Mouse (Mus musculus) layer of hippocampus, postnatal 10 days (tissue): ENCODE results near the gene Ufsp1. TPM values are rescaled to one million over a fixed set of nuclear protein-coding genes. Genes with fewer than 3 reads are reported as not detected.
"Not testable (repeated sequence)": the region's sequence is repeated elsewhere in the genome, so short reads cannot be mapped to it uniquely, and the experiment has no call there.

ENCODE experiments used
- DNase-seq, 2 experiments: peaks; one replicate each; pipeline ENCODE4 v3.0.0; 2021; ENCODE audit warnings: low spot score in 2 of 2
- long read RNA-seq: library from polyadenylated mRNA; stranded (forward); transcript quantifications from one replicate; pipeline ENCODE4 v2.0.0, GENCODE M21; 2023
- total RNA-seq, 2 experiments: library from RNA; stranded (reverse); gene quantifications; 2 replicates each; pipeline ENCODE4 v1.2.3; 2021

The Ufsp1 gene
- total RNA-seq = 10 to 100 TPM; 20.4 to 21.8 TPM
- long read RNA-seq, transcript Ufsp1-201 (1 exons, 1,037 nt) = major isoform, 20 of 20 reads
- long read RNA-seq, partial matches to known transcripts = 0 of 20 reads
- long read RNA-seq, other reads (novel, unspliced or antisense) = 0 of 20 reads

DNA sequence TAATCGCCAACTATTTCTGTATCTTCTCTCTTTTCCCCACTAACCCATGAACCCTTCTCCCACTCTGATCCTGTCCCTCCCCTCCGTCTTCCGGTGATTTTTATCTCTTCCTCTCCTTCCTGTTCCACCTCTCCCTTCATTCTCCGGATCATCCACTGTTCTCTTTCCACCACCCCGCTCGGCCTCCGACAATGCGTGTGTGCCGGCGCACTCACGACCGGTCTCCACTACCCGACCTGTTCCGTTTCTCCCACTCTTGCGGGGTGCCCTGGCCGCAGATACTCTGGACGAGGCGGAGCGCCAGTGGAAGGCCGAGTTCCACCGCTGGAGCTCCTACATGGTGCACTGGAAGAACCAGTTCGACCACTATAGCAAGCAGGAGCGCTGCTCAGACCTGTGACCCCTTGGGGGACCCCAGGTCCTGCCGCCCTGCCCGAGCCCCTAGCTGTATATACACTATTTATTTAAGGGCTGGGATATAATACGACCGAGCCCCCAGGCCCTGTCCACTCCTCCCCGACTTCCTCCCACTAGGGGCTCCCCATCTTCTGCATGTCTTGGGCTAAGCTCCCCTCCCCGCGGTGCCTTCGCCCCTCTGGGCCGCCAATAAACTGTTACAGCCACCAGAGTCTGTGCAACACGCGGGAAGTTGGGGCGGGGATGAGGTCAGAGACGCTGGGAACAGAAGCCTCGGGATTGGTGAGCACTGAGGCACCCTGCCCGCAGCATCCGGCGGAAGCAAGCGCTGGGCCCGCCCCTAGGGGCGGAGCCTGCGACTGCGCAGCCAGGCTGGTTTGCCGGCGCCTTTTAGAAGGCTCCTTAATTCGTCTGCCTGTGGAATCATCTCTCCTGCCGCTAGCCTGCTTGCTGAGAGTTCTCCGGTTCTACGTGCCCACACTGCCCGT is at the start of gene Ufsp1:
Gene Ufsp1 (plus strand): TSS at position 791 of the 905 bp plus-strand sequence.
- peak; percentile 94 to 96 for DNase-seq

DNA sequence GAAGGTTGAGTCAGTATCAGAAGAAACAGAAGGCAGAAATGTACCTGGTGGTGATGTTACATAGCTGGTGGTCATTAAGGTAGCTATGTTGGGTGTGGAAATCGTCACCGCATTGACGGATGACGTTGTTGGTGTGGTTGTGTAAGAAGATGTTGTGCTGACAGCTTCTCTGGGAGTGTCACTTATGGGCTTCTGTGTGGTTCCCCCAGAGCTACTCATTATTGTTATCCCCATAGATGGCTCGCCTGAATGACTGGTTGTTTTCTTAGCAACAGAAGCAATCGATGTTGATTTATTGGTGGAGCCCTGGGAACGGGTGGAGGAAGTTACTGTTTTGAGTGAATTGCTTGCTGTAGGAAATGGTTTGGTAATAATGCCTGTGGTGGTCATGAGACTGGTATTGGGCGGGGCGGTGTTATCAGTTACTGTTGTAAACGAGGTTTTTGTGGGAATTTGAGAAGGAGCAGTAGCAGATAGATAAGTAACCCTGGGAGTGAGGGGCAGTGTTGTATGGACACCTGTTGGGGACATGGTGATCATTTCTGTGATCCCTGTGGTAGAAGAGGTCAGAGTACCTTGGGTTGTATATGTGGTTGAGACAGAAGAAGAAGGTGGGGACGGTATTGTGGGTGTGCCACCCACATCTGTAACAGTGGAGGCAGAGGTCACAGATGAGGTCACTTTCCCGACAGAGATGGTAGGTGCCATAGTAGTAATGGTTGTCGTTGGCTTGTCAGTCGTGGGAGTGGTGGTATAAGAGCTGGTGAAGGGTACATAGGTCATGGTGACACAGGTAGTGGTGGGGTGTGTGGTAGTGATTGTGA is 30.3 kb upstream of the Ufsp1 start:
- DNase-seq = no peak

DNA sequence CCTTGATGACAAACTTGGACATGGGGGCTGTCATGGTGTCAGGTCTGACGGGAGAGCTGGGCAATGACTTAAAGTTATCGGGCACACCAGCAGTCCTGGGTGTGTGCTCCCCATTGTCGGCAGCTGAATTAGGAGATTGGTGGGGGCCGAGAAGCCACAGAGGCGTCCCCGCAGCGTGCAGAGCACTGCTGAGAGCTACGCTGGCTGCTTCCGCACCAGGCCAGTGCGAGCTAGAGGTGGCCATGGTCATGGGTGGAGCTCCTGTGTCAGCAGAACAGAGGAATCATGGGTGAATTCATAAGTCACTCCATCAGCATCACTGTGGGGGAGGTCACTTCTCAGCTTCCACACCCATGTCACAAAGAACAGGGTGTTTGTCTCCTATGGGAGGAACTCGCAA is 29.6 kb upstream of the Ufsp1 start:
- no peak for DNase-seq

DNA sequence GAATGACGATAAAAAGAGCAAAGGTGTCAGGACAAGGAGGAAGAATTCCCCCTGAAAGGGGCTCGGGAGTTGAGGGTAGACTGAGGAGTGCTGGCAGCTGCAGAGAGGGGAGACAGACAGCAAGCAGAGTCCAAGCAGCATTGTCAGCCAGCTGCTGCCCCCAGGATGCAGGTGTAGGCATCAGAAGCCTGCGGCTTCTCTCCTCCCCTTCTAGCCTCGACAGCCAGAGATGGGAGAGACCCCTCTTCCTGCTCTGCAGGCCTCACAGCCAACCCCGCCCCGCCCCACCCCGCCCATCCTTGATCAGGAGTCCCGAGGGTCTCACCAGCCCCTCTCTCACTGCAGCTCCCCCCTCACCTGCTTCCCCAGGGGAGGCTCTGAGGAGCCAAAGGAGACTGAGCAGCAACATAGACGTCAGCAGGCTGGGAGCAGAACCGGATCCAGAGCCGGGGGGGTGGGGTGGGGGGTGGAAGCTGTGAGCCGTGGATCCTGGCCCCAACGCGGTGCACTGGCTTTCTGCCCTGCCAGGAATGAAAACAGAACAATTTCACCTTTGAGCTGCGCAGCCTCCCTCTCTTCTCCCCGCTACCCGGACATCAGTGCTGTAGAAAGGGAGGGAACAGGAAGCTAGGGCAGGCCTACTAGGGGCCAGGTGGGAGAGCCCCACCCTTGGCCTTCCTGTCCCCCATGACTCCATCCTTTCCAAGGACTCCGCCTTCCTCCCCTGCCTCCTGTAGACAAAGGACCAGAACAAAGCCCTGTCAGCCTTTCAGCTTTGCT is 26.1 kb upstream of the Ufsp1 start:
- DNase-seq = no peak

DNA sequence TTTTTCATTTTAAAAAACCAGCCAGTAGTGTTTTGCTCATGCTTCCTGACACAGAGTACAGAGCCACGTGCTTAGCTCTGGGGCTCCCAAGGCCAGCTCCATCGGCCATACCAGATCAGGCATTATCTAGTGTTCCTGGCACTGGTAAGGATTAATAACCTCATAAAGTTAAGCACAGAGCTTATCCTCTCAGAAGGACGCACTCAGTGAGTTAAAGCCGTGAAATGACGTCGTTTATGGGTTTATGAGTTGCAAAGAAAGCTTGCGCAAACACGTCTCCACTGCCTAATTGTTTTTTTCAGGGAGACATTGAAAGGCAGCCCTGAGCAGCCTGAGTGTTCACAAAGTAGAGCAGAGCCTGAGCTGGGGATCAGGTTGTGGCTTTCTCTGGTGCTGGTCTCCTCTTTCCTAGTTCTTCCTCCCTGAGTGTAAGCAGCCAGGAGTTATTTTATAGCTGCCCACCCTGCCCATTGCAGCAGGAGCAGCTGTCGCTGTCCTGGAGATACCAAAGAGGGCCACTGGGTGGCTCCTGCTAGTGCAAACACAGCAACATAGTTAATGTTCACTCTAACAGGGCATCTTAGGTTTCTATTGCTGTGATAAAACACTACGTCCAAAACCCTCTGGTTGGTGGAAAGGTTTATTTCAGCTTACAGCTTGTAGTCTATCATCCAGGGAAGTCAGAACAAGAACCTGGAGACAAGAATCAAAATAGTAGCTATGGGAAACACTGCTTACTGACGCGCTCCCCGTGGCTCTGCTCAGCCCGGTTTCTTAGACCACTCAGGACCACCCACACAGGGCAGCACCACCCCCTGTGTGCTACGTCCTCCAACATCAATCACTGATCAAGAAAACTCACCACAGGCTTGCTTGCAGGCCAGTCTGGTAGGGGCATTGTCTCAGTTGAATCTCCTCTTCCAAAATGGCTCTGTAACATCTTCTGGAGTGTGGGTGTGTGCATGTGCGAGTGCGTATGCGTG is 16.8 kb upstream of the Ufsp1 start:
- peak in 1 of 2 experiments; percentile 53 for DNase-seq

DNA sequence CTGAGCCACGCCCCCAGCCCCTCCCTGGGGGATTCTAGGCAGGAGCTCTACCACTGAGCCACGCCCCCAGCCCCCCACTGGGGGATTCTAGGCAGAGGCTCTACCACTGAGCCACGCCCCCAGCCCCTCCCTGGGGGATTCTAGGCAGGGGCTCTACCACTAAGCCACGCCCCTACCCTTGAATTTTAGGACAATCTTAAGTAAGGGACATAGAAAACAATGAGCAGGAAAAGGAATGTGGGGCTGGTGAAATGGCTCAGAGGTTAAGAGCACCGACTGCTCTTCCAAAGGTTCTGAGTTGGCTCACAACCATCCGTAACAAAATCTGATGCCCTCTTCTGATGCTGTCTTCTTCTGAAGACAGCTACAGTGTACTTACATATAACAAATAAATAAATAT is 10.0 kb upstream of the Ufsp1 start:
- not testable (repeated sequence) for DNase-seq

DNA sequence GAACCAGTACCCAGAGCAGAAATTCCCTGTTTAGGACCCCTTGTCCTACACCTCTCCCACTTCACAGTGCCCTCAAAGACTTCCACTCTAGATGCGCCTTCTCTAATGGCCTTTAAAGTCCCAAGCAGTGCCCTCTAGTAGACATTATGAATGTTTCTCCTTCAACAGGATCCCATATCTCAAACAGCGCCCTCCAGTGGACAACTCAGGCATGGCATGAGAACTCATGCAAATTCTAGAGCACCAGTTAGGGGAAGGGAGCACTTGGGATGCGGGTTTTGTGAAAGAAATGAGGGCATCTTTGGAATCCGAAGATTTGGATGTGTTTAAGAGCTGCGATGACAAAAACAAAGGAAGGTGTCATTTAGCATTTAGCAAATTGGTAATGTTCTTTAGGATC is 9.4 kb upstream of the Ufsp1 start:
- peak; percentile 71 for DNase-seq

DNA sequence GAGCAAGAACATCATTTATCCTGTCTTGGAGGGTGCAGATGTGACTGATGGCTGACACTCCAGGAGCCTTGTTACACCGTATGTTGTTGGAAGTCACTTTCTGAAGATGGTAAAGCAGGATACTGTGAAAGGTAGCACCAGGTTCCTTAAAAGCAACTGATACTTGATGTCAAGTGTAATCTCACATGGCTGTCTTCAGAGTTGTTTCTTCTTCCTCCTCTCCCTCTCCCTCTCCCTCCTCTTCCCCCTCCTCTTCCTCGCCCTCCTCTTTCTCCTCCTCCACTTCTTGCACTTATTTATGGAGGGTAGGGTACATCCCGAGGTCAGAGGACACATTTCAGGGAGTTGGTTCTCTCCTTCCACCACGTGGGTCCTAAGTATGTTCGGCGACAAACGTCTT is 8.4 kb upstream of the Ufsp1 start:
- no peak for DNase-seq

DNA sequence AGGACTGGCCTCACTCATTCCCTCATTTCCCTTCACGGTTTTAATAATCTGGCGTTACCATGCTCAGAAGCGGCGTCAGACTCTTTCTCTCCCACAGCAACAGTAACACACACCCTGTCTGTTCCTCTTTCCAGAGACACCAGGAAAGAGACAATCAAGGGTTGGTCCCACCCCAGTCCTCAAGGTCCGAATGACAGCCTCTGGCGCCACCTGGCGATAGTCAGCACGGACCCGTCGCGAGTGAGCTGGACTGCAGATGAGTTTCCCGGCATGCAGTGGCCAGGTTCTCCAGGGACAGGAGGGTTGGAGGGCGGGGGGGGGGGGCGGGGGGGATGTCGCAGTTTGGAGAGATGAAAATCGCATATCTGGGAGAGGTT is 7.8 kb upstream of the Ufsp1 start:
- DNase-seq = peak; percentile 93 to 96

DNA sequence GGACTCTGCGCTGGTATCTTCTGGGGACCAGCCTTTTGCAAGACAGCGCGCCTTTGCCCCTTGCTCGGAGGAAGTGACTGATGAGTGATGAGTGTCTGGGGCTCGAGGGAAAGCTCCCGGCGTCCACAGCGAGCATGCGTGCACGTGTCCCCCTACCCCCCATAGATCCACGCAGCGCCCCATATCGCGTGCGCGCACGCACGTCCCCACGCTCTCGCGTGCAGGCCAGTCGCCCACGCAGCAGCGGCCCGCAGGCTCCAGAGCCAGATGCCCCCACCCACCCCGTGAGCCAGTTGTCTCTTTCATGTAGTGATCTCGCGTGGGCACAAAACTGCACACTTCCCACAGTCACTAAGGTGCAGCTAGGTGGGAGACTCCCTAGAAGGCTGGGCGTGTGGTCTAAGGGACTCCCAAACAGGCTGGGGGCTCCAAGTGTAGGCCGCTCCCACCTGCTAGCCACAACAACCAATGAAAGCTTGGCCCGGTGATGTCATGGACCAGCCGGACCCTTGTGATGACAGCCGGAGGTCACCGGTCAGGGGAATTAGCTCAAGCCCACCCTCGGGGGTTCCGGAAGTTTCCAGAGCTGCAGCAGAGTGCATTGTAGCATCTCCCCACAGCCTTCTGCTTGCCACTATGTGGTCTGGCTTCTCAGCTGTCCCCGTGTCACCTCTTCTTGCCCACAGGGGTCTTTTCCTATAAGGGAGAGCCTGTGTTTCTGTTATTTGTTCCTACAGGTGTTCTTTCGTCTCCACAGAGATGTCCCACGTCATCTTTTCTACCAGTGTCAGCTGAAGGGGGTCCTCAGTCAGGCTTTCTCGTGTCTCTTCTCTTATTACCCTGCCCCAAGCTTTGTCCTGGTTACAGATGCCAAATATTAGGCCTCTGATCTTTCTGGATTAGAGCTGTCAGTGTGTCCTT is 7.1 kb upstream of the Ufsp1 start, which contains the start of gene Ache:
Gene Ache (plus strand): TSS at position 488 of the 921 bp plus-strand sequence.
- DNase-seq = peak; percentile 63 to 73

DNA sequence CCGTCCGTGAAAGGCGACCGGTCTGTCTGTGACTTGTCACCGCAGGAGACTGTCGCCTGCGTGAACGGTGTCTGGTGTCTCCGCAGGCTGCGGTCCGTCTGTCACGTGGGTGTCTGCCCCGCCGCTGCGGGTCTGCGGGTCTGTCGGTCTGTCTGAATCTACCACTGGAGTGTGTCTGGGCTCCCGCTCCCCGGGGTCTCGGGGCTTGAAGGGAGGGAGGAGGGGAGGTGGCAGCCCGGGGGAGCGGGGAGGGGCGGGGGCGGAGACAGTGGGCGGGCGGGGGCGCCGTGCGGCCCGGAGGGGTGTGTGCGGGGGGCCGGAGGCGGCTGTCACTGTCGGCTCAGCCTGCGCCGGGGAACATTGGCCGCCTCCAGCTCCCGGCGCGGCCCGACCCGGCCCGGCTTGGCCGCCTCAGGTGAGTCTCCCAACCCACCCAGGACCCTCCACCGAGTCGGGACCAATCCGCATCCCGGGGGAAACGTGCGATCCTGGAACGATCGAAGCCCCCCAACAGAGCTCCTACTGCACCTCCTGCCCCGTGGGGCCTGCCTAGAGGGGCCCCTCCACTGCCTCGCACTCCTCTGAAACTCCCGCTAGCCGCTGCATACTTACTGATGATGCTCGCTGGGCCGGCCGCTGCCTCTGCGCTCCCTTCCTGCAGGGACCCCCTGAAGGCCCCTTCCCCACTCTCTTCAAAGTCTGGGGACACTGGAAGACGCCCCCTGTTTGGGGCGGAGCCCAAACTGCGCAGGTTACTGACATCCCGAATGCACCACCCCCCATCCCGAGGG is 6.3 kb upstream of the Ufsp1 start:
- peak; percentile 59 to 65 for DNase-seq

DNA sequence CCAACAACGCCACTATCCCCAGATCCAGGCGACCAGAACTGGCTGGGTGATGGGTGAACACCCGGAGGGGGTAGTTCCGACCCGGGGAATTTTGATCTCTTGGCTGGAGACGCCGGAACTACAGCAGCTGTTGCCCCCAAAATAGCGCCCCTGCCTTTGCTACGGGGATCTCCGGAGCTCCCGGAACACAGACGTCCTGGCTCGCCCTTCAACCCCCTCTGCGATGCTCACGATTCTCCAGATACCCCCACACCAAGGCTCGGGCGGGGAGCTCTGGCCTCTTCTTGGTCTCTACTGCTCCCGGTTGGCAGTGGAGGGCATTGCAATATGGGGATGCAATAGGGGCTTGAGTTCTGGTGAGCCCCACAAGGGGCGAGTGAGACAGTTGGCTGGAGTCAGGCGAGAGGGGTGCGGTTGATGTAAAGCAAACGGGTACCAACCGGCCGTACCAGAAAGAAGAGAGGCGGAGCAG is 5.4 kb upstream of the Ufsp1 start:
- peak; percentile 73 to 80 for DNase-seq

DNA sequence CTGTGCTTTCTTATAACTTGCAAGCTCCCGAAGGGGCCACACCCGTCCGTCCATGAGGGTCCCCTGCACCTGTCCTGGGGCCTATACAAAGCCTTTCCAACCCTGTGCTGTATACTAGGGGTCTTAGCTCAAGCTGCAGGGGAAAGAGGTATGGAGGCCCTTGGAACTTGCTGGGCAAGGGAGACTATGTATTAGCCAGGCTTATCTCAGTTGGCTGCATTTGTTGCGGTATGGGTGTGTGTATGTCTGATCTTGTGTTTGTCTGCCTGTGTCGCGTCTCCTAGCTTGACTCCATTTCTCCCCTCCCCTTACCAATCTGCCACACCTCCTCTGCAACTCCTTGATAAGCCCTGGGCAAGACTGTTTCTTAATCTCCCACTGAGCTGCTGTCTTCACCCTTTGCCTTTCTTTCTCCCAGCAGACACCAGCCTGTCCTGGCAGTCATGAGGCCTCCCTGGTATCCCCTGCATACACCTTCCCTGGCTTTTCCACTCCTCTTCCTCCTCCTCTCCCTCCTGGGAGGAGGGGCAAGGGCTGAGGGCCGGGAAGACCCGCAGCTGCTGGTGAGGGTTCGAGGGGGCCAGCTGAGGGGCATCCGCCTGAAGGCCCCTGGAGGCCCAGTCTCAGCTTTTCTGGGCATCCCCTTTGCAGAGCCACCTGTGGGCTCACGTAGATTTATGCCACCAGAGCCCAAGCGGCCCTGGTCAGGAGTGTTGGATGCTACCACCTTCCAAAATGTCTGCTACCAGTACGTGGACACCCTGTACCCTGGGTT is 4.7 kb upstream of the Ufsp1 start:
- no peak for DNase-seq

DNA sequence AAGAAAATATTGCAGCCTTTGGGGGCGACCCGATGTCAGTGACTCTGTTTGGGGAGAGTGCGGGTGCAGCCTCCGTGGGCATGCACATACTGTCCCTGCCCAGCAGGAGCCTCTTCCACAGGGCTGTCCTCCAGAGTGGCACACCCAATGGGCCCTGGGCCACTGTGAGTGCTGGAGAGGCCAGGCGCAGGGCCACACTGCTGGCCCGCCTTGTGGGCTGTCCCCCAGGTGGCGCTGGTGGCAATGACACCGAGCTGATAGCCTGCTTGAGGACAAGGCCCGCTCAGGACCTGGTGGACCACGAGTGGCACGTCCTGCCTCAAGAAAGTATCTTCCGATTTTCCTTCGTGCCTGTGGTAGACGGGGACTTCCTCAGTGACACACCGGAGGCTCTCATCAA is 3.8 kb upstream of the Ufsp1 start:
- peak; percentile 50 to 55 for DNase-seq

DNA sequence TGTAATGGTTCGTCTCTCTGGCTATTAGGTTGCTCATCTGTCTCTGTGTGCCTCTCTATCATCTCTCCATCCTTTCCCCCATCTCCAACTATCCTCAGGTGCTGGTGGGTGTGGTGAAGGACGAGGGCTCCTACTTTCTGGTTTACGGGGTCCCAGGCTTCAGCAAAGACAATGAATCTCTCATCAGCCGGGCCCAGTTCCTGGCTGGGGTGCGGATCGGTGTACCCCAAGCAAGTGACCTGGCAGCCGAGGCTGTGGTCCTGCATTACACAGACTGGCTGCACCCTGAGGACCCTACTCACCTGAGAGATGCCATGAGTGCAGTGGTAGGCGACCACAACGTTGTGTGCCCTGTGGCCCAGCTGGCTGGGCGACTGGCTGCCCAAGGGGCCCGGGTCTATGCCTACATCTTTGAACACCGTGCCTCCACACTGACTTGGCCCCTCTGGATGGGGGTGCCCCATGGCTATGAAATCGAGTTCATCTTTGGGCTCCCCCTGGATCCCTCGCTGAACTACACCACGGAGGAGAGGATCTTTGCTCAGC is 3.0 kb upstream of the Ufsp1 start:
- no peak for DNase-seq

DNA sequence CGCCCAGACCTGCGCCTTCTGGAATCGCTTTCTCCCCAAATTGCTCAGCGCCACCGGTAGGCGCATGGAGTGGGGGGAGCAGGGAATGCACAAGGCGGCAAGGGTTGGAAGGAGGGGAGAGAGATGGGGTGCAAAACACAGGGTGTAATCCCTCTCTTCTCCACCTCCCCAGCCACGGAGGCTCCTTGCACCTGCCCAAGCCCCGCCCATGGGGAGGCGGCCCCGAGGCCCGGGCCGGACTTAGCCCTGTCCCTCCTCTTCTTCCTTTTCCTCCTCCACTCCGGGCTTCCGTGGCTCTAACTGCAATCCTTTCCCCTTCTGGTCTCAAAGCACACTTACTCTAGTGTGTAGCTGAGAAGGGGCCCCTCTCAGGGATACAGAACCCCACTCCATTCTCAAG is 1.1 kb upstream of the Ufsp1 start:
- peak; percentile 51 to 63 for DNase-seq

DNA sequence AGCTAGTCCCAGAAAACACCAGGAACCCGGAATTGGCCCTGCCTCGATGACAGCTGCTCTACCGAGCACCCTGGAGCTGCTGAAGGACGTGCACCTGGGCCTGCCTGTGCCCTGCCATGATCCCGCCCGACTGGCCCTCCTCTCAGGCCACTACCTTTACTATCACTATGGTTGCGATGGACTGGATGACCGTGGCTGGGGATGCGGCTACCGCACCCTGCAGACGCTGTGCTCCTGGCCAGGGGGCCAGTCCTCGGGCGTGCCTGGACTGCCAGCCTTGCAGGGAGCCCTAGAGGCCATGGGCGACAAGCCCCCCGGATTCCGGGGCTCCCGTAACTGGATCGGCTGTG is 290 bp downstream of the Ufsp1 start:
- DNase-seq = no peak
